In genomic region chr11:7199736-7200392, GRCm38 (mm10) we compare ENCODE assay signal across 11 mouse cellular contexts. TPM values are rescaled to one million over a fixed set of nuclear protein-coding genes. Genes with fewer than 3 reads are reported as not detected.
DNase-seq lines count a peak whose midpoint lies in the region; ATAC-seq lines count a peak whose summit lies in the region.
"Had no signal": no experiment of that assay in that cellular context is flagged by ENCODE, and none has a peak within 500 bp of the region (broad histone marks: within the 10 kb centered on the region; RNA-seq: fewer than 3 reads in every experiment).

No protein-coding gene starts in this region.

- H3K4me2 ChIP-seq in liver, embryonic 11.5 days = peak overlapping the region; percentile 48
- H3K4me2 ChIP-seq: embryonic facial prominence, embryonic 15.5 days had no signal

- peaks cover 3% of the 10 kb centered on the region; the same call in 1 of the 2 replicates for H3K9me3 ChIP-seq in liver, embryonic 11.5 days (ENCODE audit: control insufficient read depth, low read length)

- no peak overlapping the region for H3K9ac ChIP-seq in liver, embryonic 11.5 days (ENCODE audit: low read depth, low read length)
- H3K9ac ChIP-seq: embryonic facial prominence, embryonic 15.5 days had no signal

- intact Hi-C loops in gastrocnemius, postnatal 14 days (cut with DNase I; ENCODE audit: low total_unique reads) = no loop called here

- H3K36me3 ChIP-seq in liver, embryonic 11.5 days (ENCODE audit: control insufficient read depth, insufficient read depth, low read length) = no peaks in the 10 kb centered on the region
- H3K36me3 ChIP-seq: embryonic facial prominence, embryonic 15.5 days had no signal

- no peaks in the 10 kb centered on the region for H3K27me3 ChIP-seq in liver, embryonic 11.5 days (replicated peaks; ENCODE audit: control insufficient read depth, insufficient read depth, low read length)
- H3K27me3 ChIP-seq: embryonic facial prominence, embryonic 15.5 days had no signal

- H3K4me3 ChIP-seq in liver, embryonic 11.5 days (ENCODE audit: low read depth, low read length) = no peak overlapping the region
- H3K4me3 ChIP-seq: embryonic facial prominence, embryonic 15.5 days had no signal

- no peaks in the 10 kb centered on the region for H3K4me1 ChIP-seq in liver, embryonic 11.5 days (replicated peaks; ENCODE audit: control insufficient read depth, insufficient read depth, low read length)
- H3K4me1 ChIP-seq: embryonic facial prominence, embryonic 15.5 days had no signal

- ATAC-seq in liver, embryonic 11.5 days (replicated peaks; ENCODE audit: low FRiP score) = no peak

- peak; percentile 43 for DNase-seq in layer of hippocampus, adult 11-12 months (ENCODE audit: low spot score)
- DNase-seq in layer of hippocampus, adult 9-10 months (ENCODE audit: low spot score) = no peak
- peak; percentile 46 for DNase-seq in MN1 (ENCODE audit: low spot score)
- DNase-seq in brain, adult 2 months (ENCODE audit: low read depth, low spot score) = peak; percentile 78
- DNase-seq in gastrocnemius, postnatal 14 days = peak; percentile 38
- no peak for DNase-seq in liver, embryonic 11.5 days (ENCODE audit: low spot score)
- peak; percentile 82 for DNase-seq in retina, embryonic 14.5 days (ENCODE audit: low spot score)
- no peak for DNase-seq in ovary, postnatal 10 days (ENCODE audit: low spot score)

- H3K27ac ChIP-seq in liver, embryonic 11.5 days (ENCODE audit: low read depth, low read length) = no peak overlapping the region
- H3K27ac ChIP-seq: embryonic facial prominence, embryonic 15.5 days had no signal

- WGBS in liver, embryonic 11.5 days = 45% methylated on average over 14 of the region's 14 CpGs

RNA-seq across cellular contexts. Expression of gene Igfbp1, which starts 2.3 kb away (rescaled TPM):
- total RNA-seq in gastrocnemius, postnatal 14 days (2021) = not detected
- polyA plus RNA-seq in liver, embryonic 11.5 days (2014; fragmentation: Nextera tagmentation; extraction: Ambion mirVana) = 48.2 and 49.9 TPM in 2 replicates
- total RNA-seq: left cerebral cortex, postnatal 36 days had no signal

RNA-seq across cellular contexts. Expression of gene Gm11985, which starts 11.5 kb away (rescaled TPM):
- not detected for total RNA-seq in gastrocnemius, postnatal 14 days (2021)
- not detected in 2 replicates for polyA plus RNA-seq in liver, embryonic 11.5 days (2014; fragmentation: Nextera tagmentation; extraction: Ambion mirVana)
- total RNA-seq: left cerebral cortex, postnatal 36 days had no signal
- polyA plus RNA-seq: embryonic facial prominence, embryonic 15.5 days; stomach, embryonic 16.5 days had no signal

RNA-seq across cellular contexts. Expression of gene Igfbp3, which starts 13.9 kb away (rescaled TPM):
- total RNA-seq in gastrocnemius, postnatal 14 days (2021) = 10 to 100 TPM; 58.5 to 67.5 TPM
- 42.1 and 45.2 TPM in 2 replicates for polyA plus RNA-seq in liver, embryonic 11.5 days (2014; fragmentation: Nextera tagmentation; extraction: Ambion mirVana)

Comparison
In these comparisons a context has a peak if more than half of its experiments do, and no peak if none do; other contexts are left out.
1. DNase-seq: peak in layer of hippocampus, adult 11-12 months (single experiment), MN1 (single experiment), brain, adult 2 months (single experiment), gastrocnemius, postnatal 14 days (single experiment) and retina, embryonic 14.5 days (single experiment); none in layer of hippocampus, adult 9-10 months (single experiment), liver, embryonic 11.5 days (single experiment) and ovary, postnatal 10 days (single experiment).